Mouse (Mus musculus) natural killer cell, adult 2 months (primary cell): Measurements from ENCODE around the gene Gm11492.
A peak's percentile ranks its signal among the peaks of the same experiment; 100 is the strongest.

ENCODE experiments used
- DNase-seq, 2 experiments: peaks; one replicate each; pipeline ENCODE4 v3.0.0; 2022; ENCODE audit warnings: low spot score in 2 of 2

The Gm11492 gene

GRCm38 (mm10) chr11:87578963-87579601 is 12.6 kb downstream of the Gm11492 start:
- no peak for DNase-seq

DNA sequence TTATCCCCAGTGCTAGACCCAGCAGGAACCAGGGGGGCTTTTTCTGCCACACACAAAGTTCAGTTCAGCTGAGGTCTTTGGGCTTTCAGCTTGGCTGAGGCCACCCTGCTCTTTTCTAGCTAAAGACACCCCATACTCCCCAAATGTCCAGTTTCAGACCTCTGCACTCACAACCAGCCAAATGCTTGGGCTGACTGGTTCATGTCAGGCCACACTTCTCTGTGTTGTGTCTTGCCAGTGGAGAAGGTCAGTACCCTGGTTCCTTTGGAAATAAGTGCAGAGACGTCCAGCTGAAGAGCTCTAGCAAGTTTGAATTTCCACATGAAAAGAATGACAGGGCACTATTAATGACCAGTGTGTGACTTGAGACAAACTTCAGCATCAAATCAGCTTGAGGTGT is 13.3 kb downstream of the Gm11492 start:
- DNase-seq: no peak

DNA sequence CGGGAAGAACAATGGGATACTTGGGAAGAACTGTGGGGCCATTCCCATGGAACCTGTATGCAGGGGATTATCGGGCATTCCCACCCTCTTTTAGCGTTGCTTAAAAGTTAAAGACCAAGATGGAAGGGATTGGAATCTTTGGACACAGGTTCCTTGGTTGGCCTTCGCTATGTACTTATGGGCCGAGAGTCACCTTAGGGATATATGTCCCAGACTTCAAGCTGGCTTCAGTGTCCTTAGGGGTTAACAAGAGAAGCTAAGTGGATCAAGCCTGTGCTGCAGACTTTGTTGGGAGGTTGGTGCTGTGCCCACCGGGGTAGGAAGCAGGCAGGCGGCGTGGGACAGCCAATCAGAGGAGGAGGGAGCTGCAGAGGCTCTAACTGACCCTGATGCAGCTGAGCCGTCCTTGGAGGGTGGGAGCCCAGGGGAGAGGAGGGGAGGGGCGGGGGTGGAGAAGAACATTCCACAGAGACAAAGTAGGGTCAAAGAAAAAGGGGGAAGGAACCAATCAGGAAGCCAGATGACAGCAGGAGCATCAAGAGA is 14.2 kb downstream of the Gm11492 start:
- DNase-seq: no peak

DNA sequence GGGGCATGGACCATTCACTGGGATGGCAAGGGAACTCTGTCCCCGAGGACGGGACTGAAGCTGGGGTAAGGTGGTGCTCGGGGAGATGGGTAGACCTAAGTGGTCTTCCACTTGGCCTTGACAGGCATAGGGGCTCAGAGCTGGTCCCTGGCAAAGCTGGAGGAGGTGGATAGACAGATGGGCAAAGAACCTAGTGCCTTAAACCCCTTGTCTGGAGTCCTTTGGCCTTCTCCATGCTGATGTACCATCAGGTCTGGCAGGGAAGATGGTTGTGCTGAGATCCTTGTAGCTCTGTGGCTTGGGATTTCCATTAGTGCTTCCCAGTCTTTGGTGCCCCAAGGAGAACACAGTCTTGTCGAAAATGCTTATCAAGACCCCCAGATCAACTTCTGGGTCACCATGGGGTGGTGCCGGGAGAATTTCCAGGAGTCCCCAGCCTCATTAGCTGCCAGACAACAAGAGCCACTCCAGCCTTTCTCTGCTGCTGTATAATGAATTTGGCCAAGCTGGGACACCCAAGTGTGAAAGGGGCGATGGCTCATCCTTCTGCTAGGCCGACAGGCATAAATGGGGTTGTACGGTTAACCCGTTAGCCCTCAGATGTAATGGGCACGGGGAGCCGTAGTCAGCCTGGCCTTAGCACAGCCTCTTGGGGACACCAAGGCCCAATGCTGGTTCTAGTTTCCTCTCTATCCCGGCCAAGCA is 14.9 kb downstream of the Gm11492 start:
- DNase-seq: no peak

DNA sequence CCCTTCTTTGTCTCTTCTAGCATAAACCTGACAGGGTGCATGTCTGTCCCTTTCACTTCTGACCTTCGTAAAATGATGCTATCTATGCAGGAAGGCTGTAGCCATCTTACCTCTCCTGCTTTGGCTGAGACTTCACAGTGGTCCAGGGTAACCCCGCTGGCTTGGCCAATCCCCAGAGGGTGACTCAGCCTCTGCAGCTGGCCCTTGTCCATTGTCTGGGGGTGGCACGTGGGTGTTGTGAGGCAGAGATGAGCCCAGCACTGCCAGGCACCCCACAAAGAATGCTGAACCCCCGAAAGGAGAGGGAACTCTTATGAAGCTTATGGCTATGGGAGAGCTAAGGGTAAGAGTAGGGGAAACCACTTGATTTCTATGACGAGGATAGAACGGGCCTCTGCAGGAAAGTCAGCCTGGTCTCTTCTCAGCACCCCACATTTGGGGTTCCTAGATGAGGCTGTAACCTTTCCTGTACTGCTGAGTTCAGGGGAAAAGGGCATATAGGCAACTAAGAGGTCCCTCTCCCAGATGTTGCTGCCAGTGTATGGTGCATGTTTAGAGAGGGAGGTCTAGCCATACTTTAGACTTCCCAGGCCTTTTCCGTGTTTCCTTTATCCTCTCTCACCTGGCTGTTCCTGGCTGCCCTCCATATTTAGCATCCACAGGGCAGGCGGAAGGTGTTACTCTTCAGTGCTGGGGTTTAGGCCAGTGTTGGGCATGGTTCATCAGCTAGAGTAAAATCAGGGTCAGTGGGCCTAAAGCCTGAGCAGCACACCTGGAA is 15.7 kb downstream of the Gm11492 start:
- no peak for DNase-seq

GRCm38 (mm10) chr11:87583291-87584034 is 17.0 kb downstream of the Gm11492 start:
- DNase-seq: peak; percentile 36 to 63

- DNase-seq: no peak
Measured at GRCm38 (mm10) chr11:87584711-87585505, 18.5 kb downstream of the Gm11492 start.

- no peak for DNase-seq
Measured at GRCm38 (mm10) chr11:87587211-87587874, 20.9 kb downstream of the Gm11492 start.

- DNase-seq: no peak
Measured at GRCm38 (mm10) chr11:87589605-87590004, 23.2 kb downstream of the Gm11492 start.

GRCm38 (mm10) chr11:87590841-87591525 is 24.5 kb downstream of the Gm11492 start:
- peak; percentile 36 to 45 for DNase-seq

DNA sequence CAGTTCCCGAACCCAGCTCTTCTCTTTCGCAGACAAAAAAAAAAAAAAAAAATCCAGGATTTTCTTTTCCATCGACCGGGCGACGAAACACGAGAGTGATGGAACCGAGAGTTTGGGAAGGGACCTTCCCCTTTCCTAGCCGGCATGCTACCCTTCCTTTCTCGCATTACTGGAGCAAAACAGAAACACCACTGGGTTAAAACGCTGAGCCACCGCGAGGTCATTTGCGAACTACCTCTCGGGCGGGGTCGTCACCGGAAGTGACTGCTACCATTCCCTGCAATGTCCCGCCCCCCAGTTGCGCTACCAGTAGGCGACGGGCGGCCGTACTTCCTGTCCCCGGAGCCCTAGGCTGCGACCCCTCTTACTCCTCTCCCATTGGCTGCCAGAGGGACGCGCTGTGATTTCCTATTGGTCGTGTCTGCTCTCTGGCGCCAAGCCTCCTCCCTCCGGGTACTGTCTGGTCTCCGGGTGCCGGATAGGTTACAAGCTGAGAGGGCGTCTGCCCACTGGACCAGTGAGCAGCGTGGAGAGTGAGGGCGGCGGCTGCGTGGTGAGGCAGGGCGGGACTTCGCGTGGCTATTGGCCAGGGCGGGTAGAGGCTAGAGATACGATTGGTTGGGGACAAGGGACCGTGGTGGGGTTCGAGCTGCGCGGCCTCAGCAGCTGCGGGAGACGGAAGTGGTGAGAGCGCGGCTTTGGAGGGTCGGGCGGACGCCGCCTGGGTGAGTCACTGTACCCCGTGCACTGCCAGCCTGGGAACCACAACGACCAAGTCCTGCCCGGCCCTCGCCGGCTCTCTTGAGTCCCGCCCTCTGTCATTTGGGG is 25.3 kb downstream of the Gm11492 start, which contains the start of gene Mtmr4:
TSS of gene Mtmr4 (plus strand) at position 637 of the 828 bp plus-strand sequence.
- peak; percentile 100 for DNase-seq

DNA sequence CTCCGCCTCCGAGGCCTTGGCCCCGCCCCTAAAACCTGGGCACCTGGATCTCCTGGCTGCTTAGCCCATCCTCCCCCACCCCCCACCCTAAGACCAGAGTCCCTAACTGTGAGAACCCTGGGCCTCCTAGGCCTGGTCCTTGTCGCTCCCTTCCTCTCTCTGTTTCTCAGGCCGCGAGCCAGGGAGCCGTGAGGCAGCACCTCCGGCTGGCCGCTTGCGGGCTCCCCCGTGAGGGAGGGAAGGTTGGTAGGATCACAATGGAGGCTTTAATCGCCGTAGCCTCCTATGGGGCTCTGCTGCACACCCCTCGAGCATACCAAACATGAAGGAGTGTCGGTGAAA is 25.9 kb downstream of the Gm11492 start:
- no peak for DNase-seq

DNA sequence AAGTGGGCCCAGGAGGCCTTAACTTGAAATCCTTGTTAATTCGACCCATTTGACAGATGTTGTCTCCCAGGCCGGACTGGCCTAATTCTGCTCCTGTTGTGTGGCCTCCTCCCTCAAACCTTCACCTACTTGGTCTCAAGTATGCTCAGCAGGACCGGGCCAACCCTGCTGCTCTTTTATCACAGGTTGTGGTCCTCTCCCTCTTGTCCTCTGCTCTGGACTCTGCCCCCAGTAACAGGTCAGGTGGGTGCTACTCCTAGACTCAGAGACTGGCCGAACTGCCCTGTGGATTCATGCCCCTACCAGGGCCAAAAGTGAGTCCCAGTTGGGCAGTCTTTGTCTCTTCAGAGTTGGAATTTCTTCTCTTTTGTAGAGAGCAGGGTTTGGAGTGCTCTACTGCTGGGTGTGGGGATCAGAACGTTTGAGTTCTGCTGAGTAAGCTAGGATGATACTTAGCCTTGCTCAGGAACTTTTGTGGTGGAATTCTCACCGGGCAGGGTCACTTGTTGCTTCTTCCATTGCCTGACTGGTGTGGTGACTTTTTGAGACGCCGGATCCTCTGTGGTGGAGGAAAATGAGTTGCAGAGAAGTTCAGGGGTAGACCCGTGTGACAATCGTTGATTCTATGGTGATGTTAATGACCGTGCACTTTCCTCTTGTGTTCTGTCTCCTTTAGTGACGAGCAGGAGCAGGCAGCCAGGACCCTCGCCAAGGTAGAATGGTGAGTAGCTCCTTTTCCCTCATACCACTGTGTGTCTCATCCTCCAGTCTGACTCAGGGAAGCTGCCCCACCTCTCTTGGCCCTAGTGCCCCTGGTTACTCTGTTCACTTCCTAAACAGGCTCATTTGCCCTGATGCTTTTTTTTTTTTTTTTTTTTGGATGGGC is 26.5 kb downstream of the Gm11492 start:
- DNase-seq: no peak

GRCm38 (mm10) chr11:87595327-87595841 is 28.9 kb downstream of the Gm11492 start:
- peak; percentile 32 to 49 for DNase-seq

GRCm38 (mm10) chr11:87595976-87596375 is 29.5 kb downstream of the Gm11492 start:
- no peak for DNase-seq

DNA sequence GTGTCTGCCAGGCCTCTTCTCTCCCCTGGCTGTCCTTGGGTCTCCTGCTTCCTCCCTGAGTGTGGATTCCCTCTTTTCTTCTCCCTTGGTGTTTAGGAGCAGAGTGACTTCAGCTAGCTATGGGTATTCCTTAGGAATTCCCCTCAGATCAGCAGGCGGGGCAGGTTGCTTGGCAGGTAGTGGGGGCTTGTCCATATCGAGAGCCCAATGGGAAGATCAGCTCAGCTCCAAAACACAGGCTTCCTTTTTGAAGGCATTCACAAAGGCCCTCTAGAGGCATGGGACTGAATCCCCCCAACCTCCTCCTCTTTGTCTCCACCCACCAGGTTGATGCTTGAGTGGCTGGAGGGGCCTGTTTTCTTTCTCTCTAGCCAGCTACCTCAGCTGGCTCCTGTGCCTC is 30.0 kb downstream of the Gm11492 start:
- no peak for DNase-seq

DNA sequence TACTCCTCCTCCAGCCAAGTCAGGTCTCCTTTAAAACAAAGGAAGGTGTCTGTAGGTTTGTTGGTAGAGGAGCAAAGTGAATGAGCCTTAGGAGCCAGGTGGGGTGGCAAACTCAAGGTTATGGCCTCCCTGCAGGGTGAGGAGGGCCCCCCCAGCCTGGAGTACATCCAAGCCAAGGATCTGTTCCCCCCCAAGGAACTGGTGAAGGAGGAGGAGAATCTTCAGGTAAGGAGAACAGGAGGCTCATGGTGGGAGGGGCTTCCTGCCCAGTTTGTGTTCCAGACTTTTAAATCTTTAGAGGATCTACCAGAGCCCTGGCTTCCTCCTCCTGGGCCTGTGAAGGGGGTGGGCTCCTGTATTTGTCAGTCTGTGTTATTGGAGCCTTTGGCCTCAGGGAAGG is 30.6 kb downstream of the Gm11492 start:
- no peak for DNase-seq
